8 mouse cellular contexts compared by ENCODE assay signal in the genomic region with DNA sequence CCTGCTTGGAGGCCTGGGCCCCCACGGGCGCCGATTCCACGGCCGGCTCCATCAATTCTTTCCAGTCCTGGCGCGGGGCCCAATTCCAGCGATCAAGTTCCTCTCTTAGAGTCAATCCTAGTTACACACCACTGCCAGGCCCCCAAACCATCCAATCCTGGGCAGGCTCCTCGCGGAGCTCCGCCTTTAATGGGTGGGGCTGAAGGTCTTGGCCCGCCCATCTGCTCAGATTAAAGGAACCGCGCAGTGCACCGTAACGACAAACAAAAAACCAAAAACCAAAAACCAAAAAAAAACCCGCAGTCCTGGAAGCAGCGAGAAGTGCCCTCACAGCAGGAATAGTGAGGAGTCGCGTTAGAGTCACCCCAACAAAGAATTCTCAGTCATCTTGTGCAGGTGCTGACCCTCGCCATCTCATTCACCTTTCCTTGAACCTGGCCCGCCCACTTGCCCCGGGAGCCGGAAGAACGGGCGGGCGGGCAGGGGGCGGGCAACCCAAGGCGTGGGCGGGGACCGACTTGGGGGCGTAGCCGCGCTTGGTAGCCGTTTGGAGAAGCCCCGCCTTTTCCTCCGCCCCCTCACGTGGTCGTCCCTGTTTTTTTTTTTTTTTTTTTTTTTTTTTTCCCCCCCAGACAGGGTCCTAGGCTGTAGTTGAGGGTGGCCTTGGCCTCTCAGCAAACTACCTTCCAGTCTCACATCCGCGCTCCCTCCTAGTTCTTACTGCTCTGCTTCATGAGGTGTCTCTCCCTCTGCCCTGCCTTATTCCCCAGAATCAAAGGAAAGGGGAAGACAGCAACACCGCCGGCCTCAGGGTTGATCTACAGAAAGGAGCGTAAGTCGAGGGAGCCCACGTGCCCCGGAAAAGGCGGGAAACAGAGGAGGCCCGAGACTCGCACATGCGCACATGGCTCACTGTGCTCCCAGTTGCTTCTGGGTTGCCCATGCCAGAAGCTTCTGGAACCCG. TPM values are rescaled to one million over a fixed set of nuclear protein-coding genes. Genes with fewer than 3 reads are reported as not detected.
DNase-seq lines count a peak whose midpoint lies in the region; ATAC-seq and TF ChIP-seq lines count a peak whose summit lies in the region.

No protein-coding gene starts in this region.

- H3K36me3 ChIP-seq in hindbrain, embryonic 14.5 days (replicated peaks; ENCODE audit: control insufficient read depth, insufficient read depth) = no peaks in the 10 kb centered on the region

- H3K9ac ChIP-seq in hindbrain, embryonic 14.5 days = peak overlapping the region; percentile 70

- no peak for TF ChIP-seq CTCF in Patski (IDR thresholded peaks at IDR 0.05)

- peak; percentile 75 for DNase-seq in Patski (ENCODE audit: low read depth, low spot score)
- DNase-seq in cerebellum, postnatal 14 days = peak; percentile 98 to 100
- peak; percentile 96 for DNase-seq in frontal cortex, postnatal 14 days (ENCODE audit: low spot score in 2 of 2)
- peak; percentile 90 for DNase-seq in hindbrain, embryonic 14.5 days (ENCODE audit: low spot score)
- DNase-seq in layer of hippocampus, postnatal 36 days = peak; percentile 94 to 95
- DNase-seq in lung, postnatal 36 days = peak; percentile 98
- peak; percentile 96 for DNase-seq in retina, postnatal 1 day
- DNase-seq in urinary bladder, adult 18-20 months (ENCODE audit: low spot score in 2 of 2) = peak; percentile 90 to 91

- H3K4me1 ChIP-seq in hindbrain, embryonic 14.5 days (replicated peaks; ENCODE audit: control insufficient read depth, insufficient read depth, low read length) = peaks cover 27% of the 10 kb centered on the region

- in situ Hi-C loops in Patski (cut with MboI; ENCODE audit: low pct_unique_long_range_greater_than_20kb) = no loop called here

- H3K4me3 ChIP-seq in hindbrain, embryonic 14.5 days (replicated peaks; ENCODE audit: low read length) = peak overlapping the region; percentile 66

- H3K27me3 ChIP-seq in Patski = no peaks in the 10 kb centered on the region
- no peaks in the 10 kb centered on the region for H3K27me3 ChIP-seq in hindbrain, embryonic 14.5 days (ENCODE audit: control insufficient read depth, insufficient read depth, low read length)

- POLR2A ChIA-PET in Patski (lab: Charles Lee) = interaction anchor here (0.7 to 1.4 kb wide), 2 partner anchors 12 to 159 kb away, joined by 3 read pairs; no protein-coding TSS in a partner anchor

- H3K9me3 ChIP-seq in hindbrain, embryonic 14.5 days (ENCODE audit: control insufficient read depth, low read length) = no peaks in the 10 kb centered on the region

- H3K4me2 ChIP-seq in hindbrain, embryonic 14.5 days (replicated peaks) = peak overlapping the region; percentile 59

- ATAC-seq in Patski = peak; percentile 92
- ATAC-seq in hindbrain, embryonic 14.5 days (ENCODE audit: low FRiP score) = peak; percentile 97

- peak overlapping the region; percentile 66 for H3K27ac ChIP-seq in hindbrain, embryonic 14.5 days

- CTCF ChIA-PET in Patski (lab: Charles Lee) = interaction anchor here (0.8 to 1.2 kb wide), 3 partner anchors 14 to 19 kb away, joined by 3 read pairs; no protein-coding TSS in a partner anchor

- WGBS in hindbrain, embryonic 14.5 days = 5% methylated on average over 52 of the region's 52 CpGs

RNA-seq across cellular contexts. Expression of a gene that starts 2.7 kb away (rescaled TPM):
- polyA plus RNA-seq in Patski (2021) = 13.2 TPM
- polyA plus RNA-seq in hindbrain, embryonic 14.5 days (2014; fragmentation: Nextera tagmentation; extraction: Ambion mirVana) = 4.6 and 5.7 TPM in 2 replicates
- 10 to 100 TPM in 1 of 2 experiments, 1 to 10 TPM in 1; 7.3 to 10.4 TPM for total RNA-seq in layer of hippocampus, postnatal 36 days (2021)

RNA-seq across cellular contexts. Expression of a gene that starts 16.8 kb away (rescaled TPM):
- polyA plus RNA-seq in Patski (2021) = 0.10 TPM
- polyA plus RNA-seq in hindbrain, embryonic 14.5 days (2014; fragmentation: Nextera tagmentation; extraction: Ambion mirVana) = 0.67 and 0.80 TPM in 2 replicates
- total RNA-seq in layer of hippocampus, postnatal 36 days (2021) = not detected

RNA-seq across cellular contexts. Expression of a gene that starts 26.3 kb away (rescaled TPM):
- not detected for polyA plus RNA-seq in Patski (2021)
- not detected in 2 replicates for polyA plus RNA-seq in hindbrain, embryonic 14.5 days (2014; fragmentation: Nextera tagmentation; extraction: Ambion mirVana)
- not detected for total RNA-seq in layer of hippocampus, postnatal 36 days (2021)

Comparison
In these comparisons a context has a peak if more than half of its experiments do, and no peak if none do; other contexts are left out.
1. Peak in every context shown above with its lines: DNase-seq, ATAC-seq, H3K4me3 ChIP-seq and H3K27ac ChIP-seq.